Mouse (Mus musculus) natural killer cell, adult 2 months (primary cell): Measurements from ENCODE around the gene Zfp451.

Experiments
- DNase-seq, 2 experiments: peaks; one replicate each; pipeline ENCODE4 v3.0.0; 2022; ENCODE audit warnings: low spot score in 2 of 2

The Zfp451 gene

GRCm38 (mm10) chr1:33717636-33718035 is 96.8 kb downstream of the Zfp451 start:
- no peak for DNase-seq

GRCm38 (mm10) chr1:33714796-33715195 is 99.6 kb downstream of the Zfp451 start:
- DNase-seq: no peak

- DNase-seq: no peak
These were observed 102.4 kb downstream of the Zfp451 start for GRCm38 (mm10) chr1:33712026-33712425.
